Mouse (Mus musculus) cerebellum, adult 18-20 months (tissue): Measurements from ENCODE around the gene Pnpo.
A peak's percentile ranks its signal among the peaks of the same experiment; 100 is the strongest.

Experiments
- DNase-seq, 2 experiments: peaks; one replicate each; pipeline ENCODE4 v3.0.0; 2021

Pnpo gene

GRCm38 (mm10) chr11:96943746-96944304, at the start of gene Pnpo:
TSS of gene Pnpo (minus strand) at chr11:96943986.
- peak; percentile 90 to 96 for DNase-seq

- DNase-seq, result no peak
Observed at GRCm38 (mm10) chr11:96992722-96993311, 49.0 kb upstream of the Pnpo start.

- DNase-seq, result no peak
Observed at GRCm38 (mm10) chr11:96991501-96991900, 47.7 kb upstream of the Pnpo start.

GRCm38 (mm10) chr11:96987873-96988655, 44.3 kb upstream of the Pnpo start:
- peak in 1 of 2 experiments; percentile 22 for DNase-seq

GRCm38 (mm10) chr11:96986463-96986862, 42.7 kb upstream of the Pnpo start:
- DNase-seq, result no peak

- no peak for DNase-seq
Observed at GRCm38 (mm10) chr11:96984903-96985302, 41.1 kb upstream of the Pnpo start.

GRCm38 (mm10) chr11:96982859-96983258, 39.1 kb upstream of the Pnpo start, which contains the start of gene Sp2:
TSS of gene Sp2 (minus strand) at chr11:96982959.
- no peak for DNase-seq

GRCm38 (mm10) chr11:96982355-96982754, 38.6 kb upstream of the Pnpo start:
- DNase-seq, result peak; percentile 87 to 89

- DNase-seq, result no peak
Observed at GRCm38 (mm10) chr11:96981461-96981860, 37.7 kb upstream of the Pnpo start.

GRCm38 (mm10) chr11:96980021-96980420, 36.2 kb upstream of the Pnpo start:
- no peak for DNase-seq

- DNase-seq, result no peak
Observed at GRCm38 (mm10) chr11:96979329-96979728, 35.5 kb upstream of the Pnpo start.

GRCm38 (mm10) chr11:96978401-96979246, 34.8 kb upstream of the Pnpo start:
- DNase-seq, result no peak

GRCm38 (mm10) chr11:96977606-96978400, 34.0 kb upstream of the Pnpo start:
- peak; percentile 98 for DNase-seq

GRCm38 (mm10) chr11:96976911-96977591, 33.3 kb upstream of the Pnpo start:
- DNase-seq, result peak; percentile 84 to 93

GRCm38 (mm10) chr11:96976379-96976687, 32.5 kb upstream of the Pnpo start:
- no peak for DNase-seq

GRCm38 (mm10) chr11:96975511-96976378, 32.0 kb upstream of the Pnpo start:
- DNase-seq, result no peak

GRCm38 (mm10) chr11:96974813-96975212, 31.0 kb upstream of the Pnpo start:
- DNase-seq, result no peak

- peak; percentile 74 to 81 for DNase-seq
Observed at GRCm38 (mm10) chr11:96973426-96973964, 29.7 kb upstream of the Pnpo start.

GRCm38 (mm10) chr11:96972906-96973305, 29.1 kb upstream of the Pnpo start:
- no peak for DNase-seq

GRCm38 (mm10) chr11:96970341-96970740, 26.6 kb upstream of the Pnpo start:
- DNase-seq, result no peak
